Mouse (Mus musculus) intestine, embryonic 14.5 days (tissue): ENCODE measurements around the gene Tchh. TPM values are rescaled to one million over a fixed set of nuclear protein-coding genes. Genes with fewer than 3 reads are reported as not detected.

Source experiments
- microRNA-seq: library from miRNA; unstranded; fragments of <30 nt; microRNA quantifications from one replicate; pipeline ENCODE4, GENCODE M21; 2016
- polyA plus RNA-seq: library from polyadenylated mRNA; unstranded; fragments of >200 nt; fragmentation: Nextera tagmentation; extraction: Ambion mirVana; gene quantifications from 2 replicates; pipeline ENCODE4 v1.2.1, GENCODE M21; 2014

Tchh gene
- polyA plus RNA-seq, 1 experiment from 2014 or later: 0.97 TPM

Small RNA genes lying within 50 kb of the gene (microRNA-seq; reads per million reads assigned to microRNA genes)
- gene Gm22752: not detected

Other genes starting within 250 kb of the Tchh start
- gene Flg2, start 245.1 kb upstream of the Tchh start, polyA plus RNA-seq: not detected in 2 replicates
- not detected in 2 replicates for gene Flg, start 168.8 kb upstream of the Tchh start, polyA plus RNA-seq
- not detected in 2 replicates for gene Hrnr, start 122.6 kb upstream of the Tchh start, polyA plus RNA-seq
- not detected in 2 replicates for gene Rptn, start 48.6 kb upstream of the Tchh start, polyA plus RNA-seq
- not detected in 2 replicates for gene Tchhl1, start 26.4 kb downstream of the Tchh start, polyA plus RNA-seq
- 946 TPM in 2 replicates for gene S100a11, start 78.2 kb downstream of the Tchh start, polyA plus RNA-seq
- 497 and 519 TPM in 2 replicates for gene S100a10, start 112.8 kb downstream of the Tchh start, polyA plus RNA-seq
- gene Tdpoz2, start 210.4 kb downstream of the Tchh start, polyA plus RNA-seq: not detected in 2 replicates
- not detected in 2 replicates for gene Tdpoz1, start 234.0 kb downstream of the Tchh start, polyA plus RNA-seq